Mouse (Mus musculus) forebrain, embryonic 13.5 days (tissue): ENCODE results near the gene Serhl. TPM values are rescaled to one million over a fixed set of nuclear protein-coding genes. Genes with fewer than 3 reads are reported as not detected.
A peak's percentile ranks its signal among the peaks of the same experiment; 100 is the strongest.
"Not testable (repeated sequence)": the region's sequence is repeated elsewhere in the genome, so short reads cannot be mapped to it uniquely, and the experiment has no call there.

Experiments used
- ATAC-seq: fragments of 200-750 bp; cut with Nextera tagmentation; 2 replicates; pipeline ENCODE4 v1.8.0; 2017
- H3K27ac ChIP-seq: fragments of 300-500 bp; sonication (generic); 2 replicates; pipeline ENCODE4 v1.5.1; 2015; ENCODE audit warnings: inconsistent platforms, mild to moderate bottlenecking, moderate library complexity
- H3K27me3 ChIP-seq: fragments of 300-500 bp; sonication (generic); 2 replicates; pipeline ENCODE4 v1.6.1; 2015; ENCODE audit warnings: mild to moderate bottlenecking, inconsistent platforms
- H3K36me3 ChIP-seq: fragments of 300-500 bp; sonication (generic); 2 replicates; pipeline ENCODE4 v1.6.1; 2015; ENCODE audit warnings: mild to moderate bottlenecking, inconsistent platforms; ENCODE audit not compliant: poor library complexity, severe bottlenecking
- H3K4me1 ChIP-seq: fragments of 300-500 bp; sonication (generic); 2 replicates; pipeline ENCODE4 v1.6.1; 2015; ENCODE audit warnings: inconsistent platforms
- H3K4me2 ChIP-seq: fragments of 300-500 bp; sonication (generic); 2 replicates; pipeline ENCODE4 v1.6.1; 2015; ENCODE audit warnings: inconsistent platforms, mild to moderate bottlenecking, moderate library complexity
- H3K4me3 ChIP-seq: fragments of 300-500 bp; sonication (generic); 2 replicates; pipeline ENCODE4 v1.5.1; 2015; ENCODE audit warnings: mild to moderate bottlenecking, inconsistent platforms
- H3K9ac ChIP-seq: fragments of 300-500 bp; sonication (generic); 2 replicates; pipeline ENCODE4 v1.6.1; 2015; ENCODE audit warnings: mild to moderate bottlenecking, inconsistent platforms
- H3K9me3 ChIP-seq: fragments of 300-500 bp; sonication (generic); replicated peaks from 2 replicates; pipeline ENCODE4 v1.6.1; 2016; ENCODE audit warnings: inconsistent platforms
- WGBS: fragments of 180-500 bp; shearing (Covaris S2); methylation state at CpG from one replicate; pipeline ENCODE4 v1.1.7; 2015; 5-methylcytosine and 5-hydroxymethylcytosine counted together
- polyA plus RNA-seq: library from polyadenylated mRNA; unstranded; fragments of >200 nt; fragmentation: Nextera tagmentation; extraction: Ambion mirVana; gene quantifications from 2 replicates; pipeline ENCODE4 v1.2.1, GENCODE M21; 2015

The Serhl gene
- polyA plus RNA-seq: 35.4 and 36.9 TPM in 2 replicates

- peak within 1 kb of the TSS; percentile 34 for H3K4me2 ChIP-seq
- peaks cover 24% of the 10 kb centered on the region for H3K4me1 ChIP-seq
- no peak within 1 kb of the TSS for H3K4me3 ChIP-seq
- H3K36me3 ChIP-seq: no peaks in the 10 kb centered on the region
- H3K27me3 ChIP-seq: peaks cover 22% of the 10 kb centered on the region
- no peaks in the 10 kb centered on the region for H3K9me3 ChIP-seq
- WGBS: 14% methylated on average over 7 of the region's 7 CpGs
- no peak within 1 kb of the TSS for H3K27ac ChIP-seq
- no peak for ATAC-seq
- H3K9ac ChIP-seq: peak within 1 kb of the TSS; percentile 26; the same call in 1 of the 2 replicates
Observed at GRCm38 (mm10) chr15:83089429-83089605, at the start of gene Serhl. Gene Serhl, plus strand, starts transcription at chr15:83089506.

GRCm38 (mm10) chr15:83040156-83040555 lies 49.1 kb upstream of the Serhl start:
- no peak overlapping the region for H3K4me3 ChIP-seq
- no peaks in the 10 kb centered on the region for H3K9me3 ChIP-seq
- no peak for ATAC-seq
- H3K4me2 ChIP-seq: no peak overlapping the region
- no peaks in the 10 kb centered on the region for H3K27me3 ChIP-seq
- no peaks in the 10 kb centered on the region for H3K36me3 ChIP-seq
- H3K9ac ChIP-seq: no peak overlapping the region
- WGBS: 37% methylated on average over 2 of the region's 2 CpGs
- H3K27ac ChIP-seq: no peak overlapping the region
- H3K4me1 ChIP-seq: peaks cover 70% of the 10 kb centered on the region

GRCm38 (mm10) chr15:83042655-83043361 lies 46.5 kb upstream of the Serhl start:
- peak overlapping the region; percentile 78 for H3K27ac ChIP-seq
- peaks cover 47% of the 10 kb centered on the region for H3K4me1 ChIP-seq
- H3K9ac ChIP-seq: peak overlapping the region; percentile 56; the same call in 1 of the 2 replicates
- WGBS: 3% methylated on average over 6 of the region's 6 CpGs
- peak overlapping the region; percentile 52 for H3K4me2 ChIP-seq
- peak; percentile 75 for ATAC-seq
- H3K27me3 ChIP-seq: no peaks in the 10 kb centered on the region
- no peak overlapping the region; the same call in 1 of the 2 replicates for H3K4me3 ChIP-seq
- H3K9me3 ChIP-seq: peaks cover 3% of the 10 kb centered on the region
- H3K36me3 ChIP-seq: no peaks in the 10 kb centered on the region

- H3K4me3 ChIP-seq: no peak overlapping the region
- peaks cover 3% of the 10 kb centered on the region for H3K9me3 ChIP-seq
- H3K27me3 ChIP-seq: no peaks in the 10 kb centered on the region
- 68% methylated on average over 22 of the region's 22 CpGs for WGBS
- H3K4me1 ChIP-seq: peaks cover 41% of the 10 kb centered on the region
- H3K4me2 ChIP-seq: peak overlapping the region; percentile 52
- peak overlapping the region; percentile 56; the same call in 1 of the 2 replicates for H3K9ac ChIP-seq
- ATAC-seq: no peak
- H3K36me3 ChIP-seq: no peaks in the 10 kb centered on the region
- peak overlapping the region; percentile 78 for H3K27ac ChIP-seq
Observed at GRCm38 (mm10) chr15:83043362-83043708, 46.0 kb upstream of the Serhl start.

- not testable (repeated sequence) for ATAC-seq, H3K27me3 ChIP-seq, H3K9ac ChIP-seq, H3K4me3 ChIP-seq, H3K9me3 ChIP-seq, H3K27ac ChIP-seq, H3K4me2 ChIP-seq, H3K36me3 ChIP-seq
- WGBS: 92% methylated on average over 5 of the region's 5 CpGs
- H3K4me1 ChIP-seq: peaks cover 30% of the 10 kb centered on the region
Observed at GRCm38 (mm10) chr15:83045565-83045964, 43.7 kb upstream of the Serhl start.

- Histone ChIP-seq H3K9ac (no peak overlapping the region), H3K36me3 (no peaks in the 10 kb centered on the region), H3K9me3 (peaks cover 3% of the 10 kb centered on the region), H3K4me3 (no peak overlapping the region), H3K27me3 (no peaks in the 10 kb centered on the region), H3K4me2 (no peak overlapping the region), H3K27ac (no peak overlapping the region), H3K4me1 (peaks cover 27% of the 10 kb centered on the region)
- no peak for ATAC-seq
- 97% methylated on average over 3 of the region's 3 CpGs for WGBS
Observed at GRCm38 (mm10) chr15:83046308-83046707, 43.0 kb upstream of the Serhl start.

- no peak overlapping the region for H3K9ac ChIP-seq
- WGBS: 83% methylated on average over 7 of the region's 7 CpGs
- peaks cover 3% of the 10 kb centered on the region for H3K9me3 ChIP-seq
- no peaks in the 10 kb centered on the region for H3K27me3 ChIP-seq
- no peak overlapping the region for H3K4me2 ChIP-seq
- no peak for ATAC-seq
- no peaks in the 10 kb centered on the region for H3K36me3 ChIP-seq
- peaks cover 23% of the 10 kb centered on the region for H3K4me1 ChIP-seq
- H3K4me3 ChIP-seq: no peak overlapping the region
- no peak overlapping the region for H3K27ac ChIP-seq
Observed at GRCm38 (mm10) chr15:83046730-83047129, 42.6 kb upstream of the Serhl start.

GRCm38 (mm10) chr15:83052341-83053104 lies 36.8 kb upstream of the Serhl start:
- no peaks in the 10 kb centered on the region for H3K27me3 ChIP-seq
- no peaks in the 10 kb centered on the region for H3K9me3 ChIP-seq
- no peak for ATAC-seq
- no peaks in the 10 kb centered on the region for H3K36me3 ChIP-seq
- no peak overlapping the region for H3K4me2 ChIP-seq
- H3K9ac ChIP-seq: no peak overlapping the region
- 64% methylated on average over 6 of the region's 6 CpGs for WGBS
- H3K4me3 ChIP-seq: no peak overlapping the region
- H3K27ac ChIP-seq: no peak overlapping the region
- peaks cover 30% of the 10 kb centered on the region for H3K4me1 ChIP-seq

- H3K36me3 ChIP-seq: no peaks in the 10 kb centered on the region
- H3K9ac ChIP-seq: no peak overlapping the region
- H3K4me1 ChIP-seq: peaks cover 30% of the 10 kb centered on the region
- WGBS: 33% methylated on average over 11 of the region's 11 CpGs
- H3K4me2 ChIP-seq: no peak overlapping the region
- no peak overlapping the region for H3K4me3 ChIP-seq
- no peaks in the 10 kb centered on the region for H3K9me3 ChIP-seq
- no peak for ATAC-seq
- no peaks in the 10 kb centered on the region for H3K27me3 ChIP-seq
- H3K27ac ChIP-seq: no peak overlapping the region
Observed at GRCm38 (mm10) chr15:83053261-83053660, 36.0 kb upstream of the Serhl start.

GRCm38 (mm10) chr15:83055569-83055968 lies 33.7 kb upstream of the Serhl start:
- Histone ChIP-seq H3K4me2 (no peak overlapping the region; the same call in 1 of the 2 replicates), H3K4me1 (peaks cover 44% of the 10 kb centered on the region), H3K9me3 (no peaks in the 10 kb centered on the region), H3K36me3 (no peaks in the 10 kb centered on the region), H3K27ac (peak overlapping the region; percentile 54), H3K4me3 (no peak overlapping the region), H3K27me3 (no peaks in the 10 kb centered on the region), H3K9ac (no peak overlapping the region)
- no peak for ATAC-seq
- 39% methylated on average over 5 of the region's 5 CpGs for WGBS

GRCm38 (mm10) chr15:83056378-83057083 lies 32.8 kb upstream of the Serhl start:
- H3K4me3 ChIP-seq: peak overlapping the region; percentile 37
- peak overlapping the region; percentile 62 for H3K9ac ChIP-seq
- H3K36me3 ChIP-seq: no peaks in the 10 kb centered on the region
- H3K27me3 ChIP-seq: no peaks in the 10 kb centered on the region
- H3K9me3 ChIP-seq: no peaks in the 10 kb centered on the region
- peak overlapping the region; percentile 89 for H3K27ac ChIP-seq
- ATAC-seq: peak; percentile 73
- H3K4me1 ChIP-seq: peaks cover 47% of the 10 kb centered on the region
- under 1% methylated on average over 29 of the region's 29 CpGs for WGBS
- H3K4me2 ChIP-seq: peak overlapping the region; percentile 69

- Histone ChIP-seq H3K27ac (peak overlapping the region; percentile 89; the same call in 1 of the 2 replicates), H3K9me3 (no peaks in the 10 kb centered on the region), H3K9ac (no peak overlapping the region), H3K36me3 (no peaks in the 10 kb centered on the region), H3K4me1 (peaks cover 50% of the 10 kb centered on the region), H3K27me3 (no peaks in the 10 kb centered on the region), H3K4me3 (no peak overlapping the region), H3K4me2 (no peak overlapping the region)
- WGBS: 79% methylated on average over 8 of the region's 8 CpGs
- ATAC-seq: no peak
Observed at GRCm38 (mm10) chr15:83057533-83057932, 31.8 kb upstream of the Serhl start.
